Mouse (Mus musculus): ENCODE results near the gene Zfpl1.

Gene Zfpl1

DNA sequence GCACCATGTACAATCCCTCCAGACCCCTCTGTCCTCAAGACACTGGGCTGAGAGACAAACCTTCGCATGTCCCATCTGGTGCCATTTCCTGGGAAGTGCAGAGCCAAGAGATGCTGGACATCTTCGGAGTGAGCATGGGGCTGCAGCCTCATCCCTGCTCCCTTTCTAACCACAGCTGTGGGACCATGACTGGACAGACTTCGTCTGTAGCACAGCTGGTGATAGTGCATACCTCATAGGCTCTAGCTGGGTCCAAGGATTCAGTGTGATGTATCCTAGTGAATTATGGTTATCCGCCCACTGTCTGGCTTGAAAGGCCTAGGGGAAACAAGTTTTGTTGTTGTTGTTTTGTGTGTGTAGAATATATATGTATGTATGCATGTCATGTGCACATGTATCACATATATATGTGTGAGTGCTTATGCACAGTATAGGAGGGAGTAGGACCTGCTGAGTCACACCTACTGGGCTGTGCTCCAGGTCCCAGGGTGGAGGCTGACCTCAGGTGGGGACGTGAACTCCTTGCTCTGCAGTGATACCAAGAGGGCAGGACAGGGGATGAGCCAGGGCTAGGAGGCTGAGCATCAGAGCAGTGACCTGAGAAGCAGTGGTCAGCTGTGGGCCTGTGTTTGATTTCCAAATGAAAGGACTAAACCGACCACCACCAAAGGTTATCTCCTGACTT is 17.6 kb upstream of the Zfpl1 start:
- in situ Hi-C loops (cut with MboI, MseI) = no loop called here

DNA sequence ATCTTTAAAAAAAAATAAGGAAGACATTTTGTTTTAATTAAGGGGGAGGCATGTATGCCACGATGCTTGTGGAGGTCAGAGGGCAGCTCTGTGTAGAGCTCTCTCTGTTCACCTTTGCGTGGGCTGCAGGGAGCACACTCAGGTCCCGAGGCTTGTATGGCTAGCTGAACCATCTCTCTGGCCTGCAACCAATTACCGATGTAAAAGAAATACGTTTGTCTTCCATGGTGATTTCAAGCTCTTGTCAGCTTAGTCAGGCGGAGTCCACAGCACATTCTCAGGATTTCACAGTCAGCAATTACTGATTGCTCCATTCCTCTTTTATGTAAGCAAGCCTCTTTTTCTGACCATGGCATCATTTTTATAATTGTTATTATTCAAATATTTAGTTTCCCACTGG is 16.4 kb upstream of the Zfpl1 start:
- in situ Hi-C loops (cut with MboI, MseI) = no loop called here

DNA sequence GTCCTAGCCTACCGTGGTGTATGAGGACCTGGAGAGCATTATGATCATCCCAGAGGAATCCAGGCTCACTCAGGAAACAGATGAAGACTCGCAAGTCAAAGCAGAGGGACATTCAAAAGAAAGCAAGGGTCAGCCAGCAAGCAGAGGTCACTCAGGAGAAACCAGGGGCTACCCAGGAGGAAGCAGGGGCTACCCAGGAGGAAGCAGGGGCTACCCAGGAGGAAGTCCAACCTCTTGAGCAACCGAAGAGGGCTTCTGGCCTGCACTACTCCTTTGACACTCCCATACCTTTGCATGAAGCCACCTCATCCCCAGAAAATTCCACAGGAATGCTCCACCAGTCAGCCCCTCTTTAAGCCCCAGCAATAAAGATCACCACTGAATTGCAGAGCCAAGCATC is 13.1 kb upstream of the Zfpl1 start:
- in situ Hi-C loops (cut with MboI, MseI) = no loop called here

DNA sequence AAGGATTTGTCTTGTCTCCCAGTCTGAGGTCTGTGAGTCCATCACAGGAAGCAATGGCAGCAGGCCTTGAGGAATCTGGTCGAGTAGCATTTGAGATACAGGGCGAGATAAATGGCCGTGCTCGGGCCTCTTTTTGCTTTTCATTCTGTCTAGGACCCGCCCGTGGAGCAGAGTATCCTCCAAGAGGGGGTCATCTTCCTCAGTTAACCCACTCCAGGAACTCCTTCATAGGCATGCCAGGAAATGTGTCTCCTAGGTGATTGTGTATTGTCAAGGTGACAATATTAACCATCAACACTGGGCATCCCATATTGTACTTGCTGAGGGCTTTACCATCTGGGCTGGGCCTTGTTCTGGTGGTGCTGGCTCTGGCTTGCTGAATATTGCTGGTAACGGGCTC is 9.4 kb upstream of the Zfpl1 start, which contains the start of gene AC131692.1:
Gene AC131692.1 (plus strand): TSS at position 301 of the 400 bp plus-strand sequence.
- in situ Hi-C loops (cut with MboI, MseI) = no loop called here

DNA sequence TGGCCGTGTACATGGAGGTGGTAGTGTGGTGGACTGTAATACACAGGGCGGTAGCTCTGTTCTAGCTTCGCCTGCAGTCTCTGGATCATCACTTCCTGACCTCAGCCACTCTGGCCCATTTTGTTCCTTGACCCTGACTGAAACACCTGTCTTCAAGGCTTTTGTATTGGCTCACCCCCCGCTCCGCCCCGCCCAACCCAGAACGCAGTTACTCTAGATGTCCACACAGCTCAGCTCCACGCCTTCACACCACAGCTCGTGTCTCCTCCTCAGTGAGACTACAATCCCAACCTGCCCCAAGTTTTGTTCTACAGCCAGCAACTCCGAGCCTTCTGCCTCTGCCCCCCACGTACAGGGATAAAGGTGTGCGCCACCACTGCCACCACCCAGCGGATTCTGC is 4.1 kb upstream of the Zfpl1 start:
- in situ Hi-C loops (cut with MboI, MseI) = loop anchor here (10.0 kb wide), 1 partner anchor 1126 kb away; the partner anchor contains the start of gene Cox8a

DNA sequence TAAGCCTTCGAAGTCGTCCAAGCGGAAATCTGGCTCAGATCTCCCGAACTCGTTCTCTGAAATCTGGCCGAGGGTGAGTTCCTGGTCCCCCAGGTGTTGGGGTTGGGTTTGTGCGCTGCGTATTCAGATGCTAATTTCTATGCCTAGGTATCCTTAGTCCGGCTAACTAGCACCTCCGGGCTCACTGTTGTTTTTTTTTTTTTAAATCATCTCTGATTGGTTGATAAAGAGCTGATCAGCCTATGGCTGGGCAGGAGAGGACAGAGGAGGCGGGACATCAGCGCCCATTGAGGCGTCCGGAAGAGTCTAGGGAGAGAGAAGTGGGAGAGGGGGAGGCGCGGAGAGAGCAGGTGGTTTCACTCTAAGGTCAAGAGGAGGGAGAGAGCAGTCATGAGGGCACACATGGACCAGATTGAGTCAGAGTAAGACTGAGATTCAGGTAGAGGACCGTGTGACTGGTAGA is 692 bp upstream of the Zfpl1 start:
- in situ Hi-C loops (cut with MboI, MseI) = loop anchor here (10.0 kb wide), 1 partner anchor 1129 kb away; the partner anchor contains the start of gene Cox8a

DNA sequence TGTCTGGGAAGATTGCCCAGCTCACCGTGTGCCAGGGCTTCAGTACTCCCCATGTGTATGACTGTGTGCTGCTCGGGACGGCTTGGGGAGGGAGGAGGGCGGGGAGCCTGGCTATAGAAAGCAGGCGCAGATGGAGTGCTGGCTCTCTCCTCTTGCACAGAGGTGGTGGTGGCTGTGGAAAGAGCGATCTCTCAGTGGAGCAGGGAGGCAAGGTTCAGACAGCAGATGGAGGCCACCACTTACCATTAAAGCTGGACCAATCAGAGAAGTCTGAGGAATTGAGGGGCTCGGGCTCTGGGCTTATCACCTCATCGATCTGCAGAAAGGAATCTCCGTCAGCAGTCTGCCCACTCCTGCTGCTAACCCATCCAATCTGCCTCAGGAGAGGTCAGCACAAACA is 2.6 kb downstream of the Zfpl1 start, which contains the start of gene Gm28374:
Gene Gm28374 (minus strand): TSS at position 101 of the 400 bp plus-strand sequence.
- in situ Hi-C loops (cut with MboI, MseI) = loop anchor here (10.0 kb wide), 1 partner anchor 1133 kb away; the partner anchor contains the start of gene Cox8a

DNA sequence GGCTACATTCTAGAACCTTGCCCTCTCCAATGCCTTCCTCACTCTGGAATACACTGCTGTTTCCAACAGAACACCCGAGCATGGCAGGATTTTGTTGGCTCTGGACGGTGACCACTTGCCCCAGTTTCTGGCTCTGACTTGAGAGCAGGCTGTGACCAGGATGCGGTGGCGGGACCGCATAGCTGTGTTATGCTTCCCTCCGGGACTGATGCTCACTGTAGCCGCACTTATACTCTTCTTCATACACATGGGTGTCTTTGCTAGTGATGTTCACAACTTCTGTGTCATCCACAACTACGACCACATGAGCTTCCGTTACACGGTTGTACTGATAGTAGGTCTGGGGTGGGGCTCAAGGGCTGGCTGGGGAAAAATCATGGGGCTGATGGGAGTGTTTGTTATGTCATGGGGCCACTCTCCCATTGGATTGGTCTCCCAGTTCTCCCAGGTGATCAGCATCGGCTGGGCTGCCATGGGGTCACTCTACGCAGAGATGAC is 4.7 kb downstream of the Zfpl1 start, which contains the start of gene Tmem262:
Gene Tmem262 (plus strand): TSS at position 51 of the 498 bp plus-strand sequence.
- in situ Hi-C loops (cut with MboI, MseI) = loop anchor here (10.0 kb wide), 1 partner anchor 1135 kb away; the partner anchor contains the start of gene Cox8a

DNA sequence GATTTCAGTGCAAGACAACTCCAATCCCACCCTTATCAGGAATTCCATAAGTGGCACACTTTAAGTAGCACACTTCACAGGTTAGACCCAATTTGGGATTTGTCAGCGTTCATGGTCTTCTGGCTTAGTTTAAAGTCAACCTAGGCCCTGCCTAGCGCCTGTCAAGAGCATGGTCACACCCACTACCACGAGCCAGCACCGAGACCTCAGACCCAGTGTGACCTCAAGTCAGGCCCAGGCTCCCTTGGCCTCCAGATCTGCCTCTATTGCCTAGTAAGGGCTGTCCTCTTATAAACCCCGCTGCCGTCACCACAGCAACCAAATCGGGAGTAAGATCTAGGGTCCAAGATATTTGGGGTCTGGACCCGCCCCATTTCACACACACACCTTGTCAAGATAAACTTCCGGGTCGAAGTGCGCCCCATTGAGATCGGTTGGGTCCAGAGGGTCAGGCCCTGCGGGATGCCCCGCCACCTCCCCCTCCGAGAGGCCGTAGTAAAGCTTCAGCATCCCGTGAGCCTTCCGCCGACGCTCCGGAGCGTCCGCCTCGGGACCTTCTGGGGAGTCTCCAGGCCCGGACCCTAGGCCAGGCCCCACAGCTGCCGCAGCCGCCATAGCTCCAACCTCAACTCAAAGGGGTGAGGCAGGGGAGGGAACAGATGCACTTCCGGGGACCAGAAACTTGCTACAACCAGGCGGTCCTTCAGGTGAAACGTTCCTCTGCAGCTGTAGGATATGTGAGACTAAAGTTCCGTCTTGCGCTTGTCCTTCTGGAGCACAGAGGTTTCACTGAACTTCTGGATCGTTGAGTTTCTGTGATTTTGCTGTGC is 8.0 kb downstream of the Zfpl1 start, which contains the start of gene Vps51:
Gene Vps51 (minus strand): TSS at position 668 of the 830 bp plus-strand sequence.
- in situ Hi-C loops (cut with MboI, MseI) = no loop called here

DNA sequence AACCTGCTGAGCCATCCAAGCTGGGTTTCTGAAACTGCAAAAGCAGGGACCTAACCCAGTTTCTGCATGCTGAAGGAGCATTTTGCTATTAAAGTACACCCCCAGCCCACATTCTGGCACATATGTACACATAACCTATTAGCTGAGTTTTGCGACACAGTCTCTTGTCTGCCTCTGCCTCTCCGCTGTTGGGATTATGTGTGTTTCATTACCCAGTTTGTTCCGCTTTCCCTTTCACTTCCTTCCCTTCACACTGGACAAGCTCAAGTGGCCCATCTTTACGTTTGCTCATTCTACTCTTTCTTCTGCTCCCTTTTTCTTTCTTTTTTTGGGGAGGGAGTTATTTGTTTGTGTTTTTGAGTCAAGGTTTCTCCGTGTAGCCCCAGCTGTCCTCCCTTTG is 10.9 kb downstream of the Zfpl1 start:
- in situ Hi-C loops (cut with MboI, MseI) = no loop called here

DNA sequence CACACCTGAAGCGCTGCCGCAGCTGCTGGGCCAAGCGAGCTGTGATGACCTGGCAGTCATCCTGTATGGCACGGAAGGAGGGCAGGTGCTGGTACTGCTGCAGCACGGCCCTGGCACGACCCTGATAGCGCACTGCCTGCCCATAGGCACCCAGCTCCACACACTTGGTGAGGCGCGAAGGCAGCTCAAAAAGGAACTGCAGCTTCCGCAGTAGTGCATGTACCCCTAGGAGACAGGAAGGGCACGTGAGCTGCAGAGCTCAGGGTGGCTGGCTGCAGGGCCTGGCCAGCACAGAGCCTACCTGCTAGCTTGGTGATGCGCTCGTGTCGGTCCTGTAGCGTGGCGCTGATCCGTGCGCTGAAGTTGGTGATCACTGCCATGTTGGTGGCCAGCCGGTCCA is 13.5 kb downstream of the Zfpl1 start:
- in situ Hi-C loops (cut with MboI, MseI) = no loop called here

DNA sequence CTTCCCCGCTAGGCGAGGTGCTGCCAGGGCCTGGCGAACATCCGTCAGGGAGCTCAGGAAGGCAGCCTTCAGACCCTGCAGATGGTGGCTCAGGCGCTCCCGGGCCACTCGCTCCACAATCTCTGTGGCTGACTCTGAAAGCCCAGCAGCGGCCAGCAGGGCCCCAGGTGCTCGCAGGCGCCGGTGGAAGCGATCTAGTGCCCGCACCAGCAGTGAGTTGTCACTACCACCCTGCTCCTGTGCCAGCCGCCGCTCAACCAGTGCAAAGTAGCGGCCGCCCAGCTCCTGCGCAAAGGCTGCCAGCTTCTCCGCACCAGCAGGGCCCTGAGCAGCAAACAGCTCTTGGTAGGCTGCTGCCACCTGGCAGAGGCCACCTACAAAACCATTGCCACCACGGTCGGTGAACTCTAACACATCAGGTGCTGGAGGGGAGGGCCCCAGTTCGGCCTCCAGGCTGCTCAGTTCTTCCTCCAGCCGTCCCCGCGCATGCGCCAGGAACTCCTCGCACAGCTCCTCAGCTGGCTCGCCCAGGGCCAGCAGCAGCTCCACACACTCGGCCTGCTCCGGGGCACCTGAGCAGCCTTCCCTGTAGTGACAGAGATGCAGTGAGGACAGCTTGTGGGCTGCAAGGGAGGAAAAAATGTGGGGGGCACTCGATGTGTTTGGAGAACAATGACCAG is 14.0 kb downstream of the Zfpl1 start:
- in situ Hi-C loops (cut with MboI, MseI) = no loop called here

DNA sequence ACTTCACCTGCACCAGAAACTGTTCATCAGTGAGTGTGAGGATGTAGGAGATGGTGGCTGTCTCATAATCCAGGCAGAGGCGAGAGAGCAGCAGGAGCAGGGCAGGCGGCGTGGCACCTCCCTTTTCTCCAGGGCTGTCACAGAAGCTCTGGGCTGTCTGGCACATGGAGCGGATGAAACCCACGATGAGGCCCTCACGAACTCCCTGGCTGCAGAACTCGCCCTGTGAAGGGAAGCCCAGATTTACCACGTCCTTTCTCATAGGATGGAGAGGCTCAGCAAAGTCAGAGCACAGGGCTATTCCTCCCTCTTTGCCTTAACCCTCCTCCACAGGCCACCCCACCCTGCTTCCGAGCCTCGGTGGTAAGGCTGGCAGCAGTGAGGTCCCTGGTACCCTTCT is 14.9 kb downstream of the Zfpl1 start:
- in situ Hi-C loops (cut with MboI, MseI) = no loop called here

DNA sequence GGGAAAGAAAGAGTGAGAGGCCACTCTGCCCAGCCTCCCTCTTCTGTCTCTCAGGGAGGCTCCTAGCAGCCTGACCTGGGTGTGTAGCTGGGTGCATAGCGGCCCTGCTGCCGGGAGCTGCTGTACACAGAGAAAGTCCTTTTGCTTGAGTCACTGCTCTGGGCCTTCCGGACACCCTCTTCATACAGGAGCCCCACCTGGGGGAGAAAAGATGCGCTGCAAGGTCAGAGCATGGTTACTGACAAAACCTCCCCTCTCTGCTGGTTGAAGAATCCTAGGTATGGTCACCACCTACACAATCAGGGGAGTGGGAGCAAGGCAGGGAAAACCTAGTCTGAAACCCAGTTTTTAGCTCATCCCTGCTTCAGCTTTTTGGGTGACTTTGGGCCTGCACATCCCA is 15.8 kb downstream of the Zfpl1 start:
- in situ Hi-C loops (cut with MboI, MseI) = no loop called here

DNA sequence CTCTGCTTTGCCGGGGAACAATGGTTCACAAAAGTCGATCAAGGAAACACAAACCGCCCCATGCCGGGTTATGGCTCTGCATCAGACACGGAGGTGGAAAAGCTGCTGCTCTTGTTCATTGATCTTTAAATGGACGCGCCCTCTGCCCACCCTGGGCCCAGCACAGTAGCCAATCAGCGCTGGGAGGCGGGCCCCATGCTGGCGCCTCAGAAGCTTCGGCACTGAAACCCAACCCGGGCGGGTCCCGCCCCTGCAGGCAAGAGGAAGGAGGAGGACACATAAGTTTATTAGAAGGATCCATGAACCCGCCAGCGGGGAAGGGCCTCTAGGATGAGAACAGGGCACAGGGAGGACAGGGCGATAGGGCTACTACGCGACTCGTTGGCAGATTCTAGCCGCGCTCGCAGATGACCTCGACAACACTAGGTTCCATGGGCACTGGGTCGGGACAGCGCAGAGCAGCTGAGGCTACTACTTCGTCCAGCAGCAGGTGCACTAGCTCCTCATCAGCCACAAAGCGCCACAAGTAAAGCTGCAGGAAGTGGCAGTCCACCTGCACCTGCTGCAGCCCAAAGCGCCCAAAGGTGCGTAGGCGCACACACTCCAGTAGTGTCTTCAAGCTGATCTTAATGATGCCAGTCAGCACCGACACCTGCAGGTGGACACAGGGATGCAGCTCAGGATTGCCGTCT is 16.9 kb downstream of the Zfpl1 start, which contains the start of gene Tm7sf2:
Gene Tm7sf2 (minus strand): TSS at position 650 of the 692 bp plus-strand sequence.
- in situ Hi-C loops (cut with MboI, MseI) = no loop called here

DNA sequence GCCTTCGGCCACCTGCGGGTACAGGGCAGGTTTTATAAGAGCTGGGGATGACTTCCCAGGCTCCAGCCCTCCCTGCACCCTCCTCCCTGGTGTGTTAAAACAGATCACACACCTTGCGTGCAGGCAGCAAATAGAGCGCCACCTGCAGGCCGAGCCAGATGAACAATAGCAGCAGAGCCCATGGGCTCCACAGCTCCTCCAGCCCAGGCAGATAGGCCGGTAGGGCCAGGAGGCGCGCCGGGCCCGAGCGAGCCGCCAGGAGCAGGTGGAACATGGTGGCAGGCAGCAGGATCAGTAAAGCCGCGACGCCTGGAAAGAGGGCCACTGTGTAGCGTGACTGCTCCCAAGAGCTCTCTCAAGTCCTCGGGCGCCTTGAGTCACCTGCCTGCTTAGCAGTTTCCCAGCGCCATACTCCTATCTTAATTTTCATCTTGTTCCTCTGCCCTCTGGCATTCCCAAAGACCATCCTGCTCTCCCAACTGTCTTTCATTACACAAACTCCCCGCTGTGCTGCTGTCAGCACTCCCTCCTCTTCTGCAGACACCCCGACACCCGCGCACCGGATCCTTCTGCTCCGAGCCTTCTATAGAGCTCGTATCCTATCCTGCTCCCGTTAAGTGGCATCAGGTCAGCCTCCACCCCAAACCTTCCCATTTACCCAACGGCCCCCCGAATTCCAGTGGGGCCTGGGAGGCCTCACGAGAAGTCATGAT is 17.6 kb downstream of the Zfpl1 start:
- in situ Hi-C loops (cut with MboI, MseI) = no loop called here

DNA sequence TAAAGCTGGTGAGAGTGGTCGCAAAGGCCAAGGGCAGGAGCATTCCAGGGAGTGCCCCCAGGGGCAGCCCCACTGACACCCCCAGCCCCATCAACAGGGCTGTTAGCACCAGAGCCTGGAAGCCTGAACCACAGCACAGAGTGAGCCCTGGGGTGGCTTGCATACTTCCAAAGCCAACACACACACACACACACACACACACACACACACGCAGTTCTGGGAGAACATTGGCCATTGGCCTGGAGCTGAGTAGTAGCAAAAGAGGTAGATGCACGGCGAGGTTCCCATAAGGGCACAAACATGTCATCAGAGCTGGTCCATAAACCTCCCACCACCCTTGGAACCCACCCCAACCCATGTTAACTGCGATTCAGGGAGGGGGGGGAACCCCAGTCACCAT is 18.2 kb downstream of the Zfpl1 start:
- in situ Hi-C loops (cut with MboI, MseI) = no loop called here

DNA sequence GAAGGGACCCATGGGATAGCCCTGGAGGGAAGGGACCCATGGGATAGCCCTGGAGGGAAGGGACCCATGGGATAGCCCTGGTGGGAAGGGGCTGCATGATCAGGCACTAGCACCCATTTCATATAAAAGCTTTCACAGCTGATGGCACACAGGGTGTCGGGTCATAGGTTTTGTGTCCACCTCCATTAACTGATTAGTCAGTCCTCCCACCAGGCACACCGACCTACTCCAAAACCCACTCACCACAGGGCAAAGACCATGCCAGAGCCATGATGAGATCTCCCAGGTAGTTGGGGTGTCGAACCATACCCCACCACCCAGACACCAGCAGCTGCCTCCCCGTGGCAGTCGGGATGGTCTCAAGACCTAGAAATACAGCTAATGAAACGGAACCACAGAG is 21.7 kb downstream of the Zfpl1 start:
- in situ Hi-C loops (cut with MboI, MseI) = no loop called here

DNA sequence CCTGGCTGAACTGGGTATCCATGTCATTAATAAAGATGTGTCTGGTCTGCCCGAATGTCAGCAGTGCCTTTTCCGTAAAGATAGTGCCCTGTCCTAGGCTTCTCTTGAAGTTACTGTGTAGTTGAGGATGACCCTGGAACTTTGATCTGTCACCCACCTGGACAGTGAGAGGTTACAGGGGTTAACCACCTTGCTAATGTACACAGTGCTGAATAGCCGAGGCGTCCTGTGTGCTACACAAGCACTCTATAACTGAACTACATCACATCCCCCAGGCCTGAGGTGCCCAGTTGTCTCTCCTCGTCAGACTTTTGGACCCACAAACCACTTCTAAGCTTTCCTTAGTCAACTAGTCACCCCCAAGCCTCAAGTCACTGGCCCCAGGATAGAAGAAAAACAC is 22.3 kb downstream of the Zfpl1 start:
- in situ Hi-C loops (cut with MboI, MseI) = no loop called here

DNA sequence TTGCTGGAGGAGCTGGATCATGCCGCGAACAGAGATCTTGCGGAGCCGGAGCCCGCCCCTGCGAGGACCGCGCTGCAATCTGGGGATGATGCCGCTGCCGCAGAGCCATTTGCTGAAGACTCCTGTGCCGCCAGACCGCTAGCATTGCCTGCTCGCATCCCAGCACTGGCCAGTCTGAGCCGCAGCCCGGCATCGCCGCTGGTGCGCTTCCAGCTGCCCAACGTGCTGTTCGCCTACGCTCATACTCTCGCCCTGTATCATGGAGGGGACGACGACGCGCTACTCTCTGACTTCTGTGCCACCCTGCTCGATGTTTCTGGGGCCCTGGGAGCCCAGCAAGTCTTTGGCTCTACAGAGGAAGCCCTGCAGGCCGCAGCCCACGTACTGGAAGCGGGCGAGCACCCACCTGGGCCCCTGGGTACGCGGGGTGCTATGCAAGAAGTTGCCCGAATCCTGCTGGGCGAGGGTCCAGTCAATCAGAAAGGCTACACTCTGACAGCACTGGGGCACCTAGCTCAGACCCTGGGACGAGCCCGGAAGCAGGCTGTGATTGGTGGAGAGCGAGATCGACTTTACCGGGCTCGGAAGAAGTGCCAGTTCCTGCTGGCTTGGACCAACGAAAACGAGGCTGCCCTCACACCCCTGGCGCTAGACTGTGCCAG is 23.0 kb downstream of the Zfpl1 start:
- in situ Hi-C loops (cut with MboI, MseI) = no loop called here
